Mouse (Mus musculus) heart, embryonic 16.5 days (tissue): ENCODE results near the gene Cyth3. TPM values are rescaled to one million over a fixed set of nuclear protein-coding genes. Genes with fewer than 3 reads are reported as not detected.

Experiments
- ATAC-seq: fragments of 200-750 bp; cut with Nextera tagmentation; replicated peaks from 2 replicates; pipeline ENCODE4 v1.8.0; 2017; ENCODE audit warnings: moderate number of reproducible peaks; ENCODE audit not compliant: insufficient read depth, low FRiP score; ENCODE audit errors: extremely low read depth
- H3K27ac ChIP-seq: fragments of 300-500 bp; sonication (generic); 2 replicates; pipeline ENCODE4 v1.5.1; 2014; ENCODE audit warnings: mild to moderate bottlenecking, low read length, control low read depth, moderate library complexity
- H3K27me3 ChIP-seq: fragments of 300-500 bp; sonication (generic); 2 replicates; pipeline ENCODE4 v1.6.1; 2014; ENCODE audit warnings: low read length, mixed read lengths; ENCODE audit not compliant: control insufficient read depth, insufficient read depth
- H3K36me3 ChIP-seq: fragments of 300-500 bp; sonication (generic); 2 replicates; pipeline ENCODE4 v1.6.1; 2014; ENCODE audit not compliant: control insufficient read depth, insufficient read depth
- H3K4me1 ChIP-seq: fragments of 300-500 bp; sonication (generic); 2 replicates; pipeline ENCODE4 v1.6.1; 2014; ENCODE audit warnings: low read length, mixed read lengths; ENCODE audit not compliant: control insufficient read depth, insufficient read depth
- H3K4me2 ChIP-seq: fragments of 300-500 bp; sonication (generic); 2 replicates; pipeline ENCODE4 v1.6.1; 2014; ENCODE audit warnings: low read depth, mild to moderate bottlenecking, control low read depth, low read length
- H3K4me3 ChIP-seq: fragments of 300-500 bp; sonication (generic); 2 replicates; pipeline ENCODE4 v1.5.1; 2014; ENCODE audit warnings: mild to moderate bottlenecking, control low read depth, low read length
- H3K9ac ChIP-seq: fragments of 300-500 bp; sonication (generic); 2 replicates; pipeline ENCODE4 v1.6.1; 2014; ENCODE audit warnings: low read length, control low read depth
- H3K9me3 ChIP-seq: fragments of 300-500 bp; sonication (generic); replicated peaks from 2 replicates; pipeline ENCODE4 v1.6.1; 2016; ENCODE audit warnings: low read length; ENCODE audit not compliant: control insufficient read depth
- WGBS: fragments of 180-500 bp; shearing (Covaris S2); extraction: QIAGEN DNeasy Blood & Tissue Kit; methylation state at CpG from one replicate; pipeline ENCODE4 v1.1.7; 2014; 5-methylcytosine and 5-hydroxymethylcytosine counted together
- polyA plus RNA-seq: library from polyadenylated mRNA; unstranded; fragments of >200 nt; fragmentation: Nextera tagmentation; extraction: Ambion mirVana; gene quantifications from 2 replicates; pipeline ENCODE4 v1.2.1, GENCODE M21; 2015

The Cyth3 gene
- polyA plus RNA-seq, 1 experiment from 2014 or later = 59.4 TPM

DNA sequence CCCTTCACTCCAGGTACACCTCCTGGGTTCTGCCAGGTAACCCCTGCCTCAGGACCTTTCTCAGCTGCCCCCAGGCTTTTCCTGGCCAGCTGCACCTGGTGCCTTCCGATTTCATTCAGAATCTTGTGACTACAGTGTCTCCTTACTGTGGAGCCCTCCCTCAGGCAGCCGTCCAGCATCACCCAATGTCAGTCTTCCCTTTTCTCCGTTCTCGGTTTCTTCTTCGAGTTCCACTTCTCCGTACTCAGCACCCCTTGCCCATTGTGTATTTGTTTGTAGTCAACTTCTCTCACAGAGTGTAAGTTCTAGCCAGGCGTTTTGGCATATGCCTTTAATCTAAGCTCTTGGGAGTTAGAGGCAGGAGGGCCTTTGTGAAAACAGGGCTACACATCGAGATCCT is 7.4 kb downstream of the Cyth3 start:
- WGBS = 89% methylated on average over 8 of the region's 8 CpGs
- H3K4me1 ChIP-seq = peaks cover 30% of the 10 kb centered on the region

DNA sequence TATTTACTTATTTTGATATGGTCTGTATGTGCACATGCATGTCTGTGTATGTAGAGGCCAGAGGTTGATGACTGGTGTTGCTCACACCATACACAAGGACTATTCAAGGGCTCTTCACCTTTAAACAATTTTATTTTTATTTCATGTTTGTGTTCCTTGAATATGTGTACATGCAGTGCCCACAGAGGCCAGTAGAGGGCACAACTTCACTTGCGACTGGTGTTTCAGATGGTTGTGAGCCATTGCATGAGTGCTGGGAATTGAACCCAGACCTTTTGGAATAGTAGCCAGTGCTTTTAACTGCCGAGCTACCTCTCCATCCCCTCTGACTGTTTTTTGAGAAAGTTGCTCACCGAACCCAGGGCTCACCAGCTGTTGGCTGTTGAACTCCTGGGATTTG is 8.0 kb downstream of the Cyth3 start:
- 97% methylated on average over 3 of the region's 3 CpGs for WGBS
- ATAC-seq = no peak
- no peak overlapping the region for H3K27ac ChIP-seq
- no peaks in the 10 kb centered on the region for H3K9me3 ChIP-seq
- peaks cover 34% of the 10 kb centered on the region for H3K4me1 ChIP-seq
- no peaks in the 10 kb centered on the region for H3K36me3 ChIP-seq
- H3K27me3 ChIP-seq = no peaks in the 10 kb centered on the region
- H3K4me3 ChIP-seq = no peak overlapping the region
- no peak overlapping the region for H3K9ac ChIP-seq
- no peak overlapping the region for H3K4me2 ChIP-seq

More for the DNA sequence above, 7.4 kb downstream of the Cyth3 start:
- Histone ChIP-seq H3K9ac (no peak overlapping the region), H3K4me2 (no peak overlapping the region), H3K27me3 (no peaks in the 10 kb centered on the region), H3K36me3 (no peaks in the 10 kb centered on the region), H3K27ac (no peak overlapping the region), H3K9me3 (no peaks in the 10 kb centered on the region), H3K4me3 (no peak overlapping the region)
- ATAC-seq = no peak

DNA sequence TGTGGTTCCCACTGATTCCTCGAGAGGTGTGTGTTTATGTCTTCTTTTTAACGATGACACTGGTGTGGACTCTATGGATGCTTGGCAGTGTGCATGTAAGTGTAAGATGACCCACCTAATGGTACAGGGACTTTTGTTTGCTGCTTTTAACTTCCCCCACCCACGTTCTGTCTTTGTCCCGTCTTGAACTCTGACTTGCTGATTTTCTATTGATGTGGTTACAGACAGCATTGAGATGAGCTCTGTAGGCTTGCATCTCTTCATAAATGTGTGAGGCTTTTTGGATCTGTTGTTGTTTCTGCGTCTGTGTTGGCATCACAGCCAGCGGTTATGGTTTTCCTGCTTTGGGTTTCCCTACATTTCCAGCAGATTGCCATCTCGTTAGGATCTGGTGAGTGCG is 8.5 kb downstream of the Cyth3 start:
- Histone ChIP-seq H3K27ac (no peak overlapping the region), H3K4me3 (no peak overlapping the region), H3K27me3 (no peaks in the 10 kb centered on the region), H3K36me3 (no peaks in the 10 kb centered on the region), H3K4me1 (peaks cover 35% of the 10 kb centered on the region), H3K9ac (no peak overlapping the region), H3K9me3 (no peaks in the 10 kb centered on the region), H3K4me2 (no peak overlapping the region)
- ATAC-seq = no peak
- whole genome bisulfite sequencing = 89% methylated on average over 8 of the region's 8 CpGs

DNA sequence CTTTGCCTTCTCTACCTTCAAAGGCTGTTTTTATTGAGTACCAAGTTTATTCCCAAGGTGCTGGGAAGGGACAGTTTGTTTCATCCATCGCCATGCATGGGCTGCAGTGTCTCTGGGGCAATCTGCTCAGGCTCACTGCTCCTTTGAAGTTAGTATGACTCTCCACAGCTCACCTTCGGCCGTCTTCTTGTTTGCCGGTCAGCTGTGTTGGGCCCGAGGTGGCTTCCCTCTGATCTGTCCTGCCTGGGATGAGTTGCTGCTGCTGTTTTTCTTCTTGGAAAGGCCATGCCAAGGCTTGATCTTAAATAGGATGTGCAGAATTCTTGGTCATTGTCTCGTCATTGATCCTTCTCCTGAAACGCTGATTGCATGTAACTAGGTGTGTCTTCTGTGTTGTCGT is 9.3 kb downstream of the Cyth3 start:
- no peak for ATAC-seq

DNA sequence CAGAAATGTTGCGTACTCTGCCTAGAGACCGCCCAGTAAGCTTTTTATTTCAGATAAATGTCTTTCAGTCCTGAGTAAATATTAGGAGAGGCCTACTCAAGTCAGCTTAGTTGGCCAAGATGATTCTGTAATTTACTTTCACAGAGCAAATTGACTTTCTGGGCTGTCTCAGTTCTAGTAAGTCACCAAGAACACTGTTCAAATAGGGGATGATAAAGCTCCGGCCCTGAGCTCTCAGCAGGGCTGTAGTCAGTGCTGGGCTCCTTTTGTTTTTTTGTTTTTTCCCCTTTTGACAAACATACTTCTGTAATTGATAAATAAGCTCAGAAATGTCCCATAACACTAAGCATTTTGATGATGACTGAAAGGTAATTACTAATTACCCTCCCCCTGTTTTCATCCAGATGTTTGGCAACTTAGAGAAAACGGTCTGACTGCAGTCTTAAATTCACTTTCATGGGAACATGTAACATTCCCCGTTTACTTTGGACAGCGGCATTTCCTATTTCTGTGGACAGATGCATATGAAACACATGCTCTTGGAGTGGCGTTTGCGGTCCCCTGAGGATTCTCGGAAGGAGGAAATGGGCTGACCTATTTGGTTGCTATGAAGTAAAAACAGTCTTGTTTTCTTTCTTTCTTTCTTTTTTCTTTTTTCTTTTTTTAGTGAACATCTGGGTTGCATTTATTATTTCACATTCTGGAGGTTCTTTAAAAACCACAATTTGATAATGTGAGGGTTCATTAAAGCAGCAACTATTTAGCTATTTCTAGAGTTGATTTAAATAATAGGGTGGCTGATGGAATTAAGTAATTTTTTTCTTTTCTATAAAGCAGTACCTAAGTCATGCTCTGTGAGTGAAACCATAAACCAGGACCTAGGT is 10.7 kb downstream of the Cyth3 start:
- H3K4me1 ChIP-seq = peaks cover 41% of the 10 kb centered on the region
- 48% methylated on average over 9 of the region's 9 CpGs for WGBS
- H3K9me3 ChIP-seq = no peaks in the 10 kb centered on the region
- H3K9ac ChIP-seq = no peak overlapping the region
- ATAC-seq = no peak
- H3K36me3 ChIP-seq = no peaks in the 10 kb centered on the region
- no peak overlapping the region for H3K4me3 ChIP-seq
- H3K27ac ChIP-seq = peak overlapping the region; percentile 84
- H3K27me3 ChIP-seq = no peaks in the 10 kb centered on the region
- H3K4me2 ChIP-seq = peak overlapping the region; percentile 40; the same call in 1 of the 2 replicates

More for the DNA sequence above, 9.3 kb downstream of the Cyth3 start:
- Histone ChIP-seq H3K4me2 (no peak overlapping the region), H3K9ac (no peak overlapping the region), H3K4me3 (no peak overlapping the region), H3K9me3 (no peaks in the 10 kb centered on the region), H3K36me3 (no peaks in the 10 kb centered on the region), H3K27me3 (no peaks in the 10 kb centered on the region), H3K4me1 (peaks cover 36% of the 10 kb centered on the region), H3K27ac (no peak overlapping the region)
- 76% methylated on average over 8 of the region's 8 CpGs for WGBS

DNA sequence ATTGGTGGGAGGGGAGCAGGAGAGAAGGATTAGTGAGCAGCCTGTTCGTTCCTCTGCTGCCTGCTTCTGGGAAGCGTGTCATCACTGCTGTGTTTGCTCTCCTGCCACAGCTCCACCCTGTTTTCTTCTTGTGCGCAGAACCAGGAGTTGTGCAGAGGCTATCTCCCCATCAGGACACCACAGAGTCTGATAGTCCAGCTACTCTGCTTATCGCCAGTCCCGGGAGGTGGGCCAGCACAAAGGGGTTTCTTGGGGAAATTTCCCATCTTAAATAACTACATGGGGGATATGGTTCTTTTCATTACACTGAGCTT is 11.3 kb downstream of the Cyth3 start:
- peak overlapping the region; percentile 84 for H3K27ac ChIP-seq
- 19% methylated on average over 5 of the region's 5 CpGs for WGBS
- peak overlapping the region; percentile 40; the same call in 1 of the 2 replicates for H3K4me2 ChIP-seq
- H3K27me3 ChIP-seq = no peaks in the 10 kb centered on the region
- no peaks in the 10 kb centered on the region for H3K36me3 ChIP-seq
- H3K4me1 ChIP-seq = peaks cover 47% of the 10 kb centered on the region
- H3K4me3 ChIP-seq = no peak overlapping the region
- H3K9me3 ChIP-seq = no peaks in the 10 kb centered on the region
- no peak overlapping the region for H3K9ac ChIP-seq
- ATAC-seq = no peak

DNA sequence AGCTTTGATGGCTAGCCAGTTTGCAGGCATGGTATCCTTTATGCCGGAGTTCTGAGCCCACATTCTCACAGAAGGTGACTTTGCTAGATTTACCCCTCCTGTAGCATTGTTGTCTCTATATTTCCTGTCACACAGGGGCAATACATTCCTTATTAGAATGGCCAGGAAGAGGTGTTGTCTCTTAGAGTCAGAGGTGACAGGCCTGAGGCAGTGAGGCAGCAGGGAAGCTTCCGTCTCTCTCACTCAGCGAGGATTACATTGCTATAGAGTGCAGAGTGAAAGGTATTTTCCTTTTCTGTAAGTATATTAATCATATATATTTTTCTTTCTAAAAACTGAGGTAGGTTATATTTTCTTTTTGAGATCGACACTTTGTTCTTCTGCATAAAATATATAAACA is 11.6 kb downstream of the Cyth3 start:
- ATAC-seq = no peak
- peak overlapping the region; percentile 40; the same call in 1 of the 2 replicates for H3K4me2 ChIP-seq
- H3K9me3 ChIP-seq = no peaks in the 10 kb centered on the region
- peak overlapping the region; percentile 84 for H3K27ac ChIP-seq
- 68% methylated on average over 4 of the region's 4 CpGs for WGBS
- H3K36me3 ChIP-seq = no peaks in the 10 kb centered on the region
- peaks cover 50% of the 10 kb centered on the region for H3K4me1 ChIP-seq
- 0 out of 2 replicates have a peak overlapping the region, but pooled peaks have one; percentile 28 for H3K9ac ChIP-seq
- H3K27me3 ChIP-seq = no peaks in the 10 kb centered on the region
- no peak overlapping the region for H3K4me3 ChIP-seq

DNA sequence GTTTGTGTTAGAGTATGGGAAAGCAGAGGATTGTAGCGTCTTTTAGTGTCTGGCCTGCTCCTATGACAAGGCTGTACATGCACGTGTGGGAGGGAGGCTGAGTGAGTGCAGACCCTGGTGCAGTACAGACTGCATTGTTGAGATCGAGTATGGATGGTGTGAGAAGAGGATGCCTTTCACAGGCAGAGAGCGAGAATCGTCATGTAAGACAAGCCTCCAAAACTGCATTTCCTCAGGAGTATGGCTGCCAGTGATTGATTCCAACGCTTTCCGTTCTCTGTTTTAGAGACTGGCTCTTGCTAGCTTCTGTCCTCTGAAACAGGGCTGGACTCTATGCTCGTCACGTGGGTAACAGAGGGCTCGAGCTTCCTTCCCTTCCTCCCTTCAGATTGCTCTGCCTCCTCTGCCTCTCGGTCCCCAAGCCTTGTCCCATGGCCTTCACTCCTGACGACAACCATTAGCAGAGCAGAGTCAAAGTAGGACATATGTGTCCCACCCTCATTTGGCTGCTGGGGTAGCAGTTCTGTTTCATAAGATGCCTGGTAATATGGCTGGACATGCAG is 12.4 kb downstream of the Cyth3 start:
- peak; percentile 32; the same call in 1 of the 2 replicates for ATAC-seq
- no peaks in the 10 kb centered on the region for H3K27me3 ChIP-seq
- WGBS = 41% methylated on average over 12 of the region's 12 CpGs
- H3K9ac ChIP-seq = peak overlapping the region; percentile 16; the same call in 1 of the 2 replicates
- H3K9me3 ChIP-seq = no peaks in the 10 kb centered on the region
- no peaks in the 10 kb centered on the region for H3K36me3 ChIP-seq
- H3K4me1 ChIP-seq = peaks cover 56% of the 10 kb centered on the region
- peak overlapping the region; percentile 4 for H3K4me2 ChIP-seq
- no peak overlapping the region for H3K4me3 ChIP-seq
- H3K27ac ChIP-seq = peak overlapping the region; percentile 17

DNA sequence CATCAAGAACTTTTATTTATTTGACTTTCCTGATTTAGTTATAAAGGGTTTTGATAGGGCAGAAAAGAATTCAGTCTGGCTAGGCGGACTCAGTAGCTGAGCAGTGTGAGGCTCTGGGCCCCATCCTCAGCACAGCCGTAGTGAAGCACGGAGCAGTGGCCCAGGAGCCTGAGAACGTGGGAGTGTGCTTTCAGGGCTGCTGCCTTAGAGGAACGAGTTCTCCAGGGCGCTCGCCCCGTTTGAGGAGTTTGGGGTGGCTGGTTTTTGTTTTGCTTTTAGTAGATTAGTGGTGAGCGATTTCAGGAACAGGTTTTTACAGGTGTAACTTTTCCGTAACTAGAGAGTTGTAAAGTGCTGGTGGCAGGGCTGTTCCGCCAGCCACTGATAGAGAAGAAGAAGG is 13.1 kb downstream of the Cyth3 start:
- H3K4me1 ChIP-seq = peaks cover 61% of the 10 kb centered on the region

More for the DNA sequence above, 13.1 kb downstream of the Cyth3 start:
- H3K36me3 ChIP-seq = no peaks in the 10 kb centered on the region
- no peak overlapping the region for H3K27ac ChIP-seq
- H3K27me3 ChIP-seq = no peaks in the 10 kb centered on the region
- no peaks in the 10 kb centered on the region for H3K9me3 ChIP-seq
- 62% methylated on average over 11 of the region's 11 CpGs for WGBS
- ATAC-seq = no peak
- H3K4me2 ChIP-seq = no peak overlapping the region
- H3K9ac ChIP-seq = no peak overlapping the region
- H3K4me3 ChIP-seq = no peak overlapping the region
